Mouse (Mus musculus) layer of hippocampus, adult 9-11 months (tissue): ENCODE measurements around the gene Myh9.

Experiments used
- DNase-seq: peaks from one replicate; pipeline ENCODE4 v3.0.0; 2022

The Myh9 gene

DNA sequence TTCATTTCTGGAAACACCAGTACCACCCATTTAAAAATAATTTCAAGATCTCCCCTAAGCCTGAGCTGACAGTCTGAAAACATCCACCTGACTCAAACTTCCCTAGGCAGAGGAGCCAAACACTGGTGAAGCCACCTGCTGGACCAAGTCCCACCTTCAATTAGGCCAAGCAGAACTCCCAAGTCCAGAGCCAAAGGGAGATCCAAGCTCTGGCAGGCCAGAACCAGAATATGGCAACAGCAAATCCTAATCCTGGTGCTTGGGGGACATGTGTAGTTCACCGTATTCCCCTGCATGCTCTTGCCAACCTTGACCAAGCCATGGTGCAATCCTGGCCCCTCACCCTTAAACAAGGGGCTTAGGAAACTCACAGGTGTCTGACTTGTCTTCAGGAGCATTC, 17.7 kb downstream of the Myh9 start:
- DNase-seq, result no peak

DNA sequence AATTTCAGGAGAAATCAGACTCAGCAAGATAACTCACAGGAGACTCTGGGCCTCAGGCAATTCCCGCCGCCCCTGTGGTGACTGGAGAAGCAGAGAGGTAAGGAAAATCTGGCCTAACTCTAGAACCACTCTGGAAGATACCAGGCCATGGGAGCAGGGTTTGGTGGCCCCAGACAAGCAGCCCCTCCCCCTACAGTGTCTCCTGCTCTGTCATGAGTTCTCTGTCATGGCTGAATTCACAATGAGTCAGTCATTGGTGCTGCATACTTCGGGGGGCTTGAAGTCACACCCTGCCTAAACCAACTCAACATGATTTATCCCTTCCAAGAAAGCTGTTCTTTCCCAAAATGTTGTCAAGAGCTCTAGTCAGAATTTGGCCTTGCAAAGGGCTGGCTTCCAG, 18.3 kb downstream of the Myh9 start:
- DNase-seq, result no peak

DNA sequence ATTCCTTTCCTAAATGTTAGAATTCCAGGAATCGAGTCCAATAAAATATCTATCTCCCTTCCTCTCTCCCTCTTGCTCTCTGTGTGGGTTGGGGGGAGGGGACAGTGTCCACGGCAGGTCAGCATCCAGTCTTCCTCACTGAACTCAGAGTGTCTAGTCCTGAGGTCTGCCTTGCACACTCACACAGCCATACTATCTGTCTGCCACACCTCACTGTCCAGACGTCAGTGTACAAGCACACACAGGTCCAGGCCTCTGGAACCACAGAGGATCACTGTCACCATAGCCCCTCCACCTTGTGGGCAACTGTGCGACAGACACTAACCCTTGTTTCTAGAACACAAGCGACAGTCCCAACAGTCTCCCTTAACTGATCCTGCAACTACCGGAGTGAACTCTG, 18.8 kb downstream of the Myh9 start:
- no peak for DNase-seq

GRCm38 (mm10) chr15:77822671-77823070, 19.3 kb downstream of the Myh9 start:
- no peak for DNase-seq

GRCm38 (mm10) chr15:77822057-77822466, 19.9 kb downstream of the Myh9 start:
- DNase-seq, result no peak

DNA sequence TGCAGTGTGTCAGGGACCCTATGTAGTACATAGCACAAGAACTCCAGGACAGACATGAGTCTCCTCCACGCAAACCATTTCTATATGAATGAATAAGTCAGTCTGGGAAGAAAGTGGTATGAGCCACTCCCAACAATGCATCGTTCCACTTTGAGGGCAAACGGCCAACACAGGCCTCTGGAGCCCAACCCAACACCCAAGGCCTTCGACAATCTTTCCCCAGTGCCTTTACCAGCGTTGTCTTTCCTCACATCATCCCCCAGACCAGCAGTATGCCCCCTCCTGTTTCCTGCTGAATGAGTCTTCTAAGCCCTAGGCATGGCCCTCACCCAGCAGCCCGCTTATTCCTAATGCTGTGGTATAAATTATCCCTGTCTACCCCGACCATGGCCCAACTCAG, 20.6 kb downstream of the Myh9 start:
- no peak for DNase-seq

- no peak for DNase-seq
Measured at GRCm38 (mm10) chr15:77820480-77821163, 21.4 kb downstream of the Myh9 start.

DNA sequence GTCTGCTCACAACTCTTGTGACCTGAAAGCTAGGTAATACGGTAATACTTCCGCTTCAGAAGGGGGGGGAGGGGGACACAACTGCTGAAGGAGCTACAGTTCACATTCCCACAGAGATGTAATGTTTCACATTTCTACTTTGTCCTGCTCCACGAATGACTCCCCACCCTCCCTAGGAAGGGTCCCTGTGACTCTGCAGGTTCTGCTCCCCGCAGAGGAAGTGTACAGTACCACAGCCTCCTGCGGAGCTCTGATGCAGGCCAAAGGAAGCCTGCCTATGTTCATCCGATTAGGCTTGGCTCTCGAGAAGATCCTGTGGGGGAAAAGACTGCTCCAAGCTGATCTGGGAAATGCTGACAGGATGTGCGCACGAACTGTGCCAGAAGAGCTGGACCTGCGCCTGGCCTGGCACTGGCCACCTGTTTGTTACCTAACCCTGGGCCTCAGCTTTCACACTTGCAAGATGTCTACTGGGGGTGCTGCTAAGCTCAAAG, 22.0 kb downstream of the Myh9 start:
- DNase-seq, result no peak

GRCm38 (mm10) chr15:77818556-77819158, 23.3 kb downstream of the Myh9 start:
- no peak for DNase-seq

- DNase-seq, result no peak
Measured at GRCm38 (mm10) chr15:77817417-77817816, 24.6 kb downstream of the Myh9 start.

- DNase-seq, result no peak
Measured at GRCm38 (mm10) chr15:77816601-77816950, 25.4 kb downstream of the Myh9 start.

- DNase-seq, result no peak
Measured at GRCm38 (mm10) chr15:77815867-77816600, 25.9 kb downstream of the Myh9 start.

GRCm38 (mm10) chr15:77813639-77814375, 28.2 kb downstream of the Myh9 start:
- no peak for DNase-seq

DNA sequence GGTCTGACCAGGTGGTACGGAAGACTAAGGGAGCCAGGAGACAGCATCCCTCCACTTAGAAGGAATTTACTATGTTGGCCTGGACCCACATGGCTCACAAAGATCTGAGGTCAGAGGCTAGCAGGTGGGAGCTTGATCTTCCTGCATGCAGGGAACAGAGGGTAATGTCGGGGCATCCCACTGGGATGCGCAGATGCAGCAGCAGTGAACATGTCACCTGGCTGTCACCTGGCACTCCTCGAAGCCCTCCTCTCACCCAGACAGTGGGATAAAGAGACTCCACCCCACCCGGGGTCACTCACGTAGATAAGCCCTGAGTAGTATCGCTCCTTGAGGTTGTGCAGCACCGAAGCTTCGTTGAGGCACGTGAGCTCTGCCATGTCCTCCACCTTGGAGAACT, 29.4 kb downstream of the Myh9 start:
- no peak for DNase-seq

GRCm38 (mm10) chr15:77811099-77811760, 30.7 kb downstream of the Myh9 start:
- DNase-seq, result no peak

- DNase-seq, result peak; percentile 77
Measured at GRCm38 (mm10) chr15:77810416-77811098, 31.4 kb downstream of the Myh9 start.

GRCm38 (mm10) chr15:77809434-77809833, 32.5 kb downstream of the Myh9 start:
- no peak for DNase-seq

- no peak for DNase-seq
Measured at GRCm38 (mm10) chr15:77807264-77807585, 34.8 kb downstream of the Myh9 start.

DNA sequence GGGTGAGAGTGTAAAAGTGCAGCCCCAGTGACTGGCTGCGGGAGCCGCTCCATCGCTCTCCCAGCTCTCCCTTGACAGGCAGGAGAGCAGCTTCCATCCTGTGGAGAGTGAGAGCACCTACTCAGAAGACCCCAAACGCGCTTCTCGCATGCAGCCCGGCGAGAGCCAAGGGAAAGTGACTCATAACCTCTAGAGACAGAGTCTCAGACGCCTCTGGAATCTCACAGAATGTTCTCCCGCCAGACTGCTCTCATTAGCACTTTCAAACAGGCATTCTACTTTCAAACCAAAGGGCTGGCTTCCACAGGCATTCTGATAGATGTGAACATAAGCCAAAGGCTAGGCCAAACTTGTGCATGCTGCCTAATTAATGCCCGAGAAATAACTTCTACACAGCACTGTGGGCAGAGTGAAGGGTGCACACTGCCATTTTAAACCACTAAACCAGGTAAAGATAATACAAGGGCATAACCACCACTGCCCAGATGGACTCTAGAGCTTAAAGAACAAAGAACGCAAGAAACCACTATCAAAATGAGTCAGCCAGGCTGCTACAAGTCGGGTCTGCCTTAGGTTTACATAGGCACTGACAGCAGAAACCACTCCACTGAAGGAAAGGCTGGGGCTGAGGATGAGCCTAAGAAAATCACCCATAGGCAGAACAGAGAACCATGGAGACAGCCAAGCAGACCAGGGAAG, 35.3 kb downstream of the Myh9 start:
- no peak for DNase-seq

GRCm38 (mm10) chr15:77805657-77806056, 36.3 kb downstream of the Myh9 start:
- no peak for DNase-seq

DNA sequence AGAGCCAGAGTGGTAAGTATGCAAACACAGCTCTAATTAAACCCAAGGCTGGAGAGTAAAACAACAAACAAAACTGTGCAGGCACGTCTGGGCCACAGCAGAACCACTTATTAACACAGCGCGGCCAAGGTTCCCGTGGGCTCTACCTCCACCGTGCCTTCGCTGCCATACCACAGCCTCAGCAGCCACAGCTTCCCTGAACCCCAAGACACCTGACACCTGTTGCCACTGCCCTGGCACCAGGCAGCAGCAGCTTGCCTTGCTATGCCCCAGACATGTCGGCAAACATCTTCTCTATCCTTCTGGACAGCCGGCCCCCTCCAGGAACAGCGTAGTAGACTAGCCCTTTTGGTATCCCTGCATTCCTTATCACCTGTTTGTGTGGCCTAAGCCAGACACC, 37.0 kb downstream of the Myh9 start:
- DNase-seq, result no peak

DNA sequence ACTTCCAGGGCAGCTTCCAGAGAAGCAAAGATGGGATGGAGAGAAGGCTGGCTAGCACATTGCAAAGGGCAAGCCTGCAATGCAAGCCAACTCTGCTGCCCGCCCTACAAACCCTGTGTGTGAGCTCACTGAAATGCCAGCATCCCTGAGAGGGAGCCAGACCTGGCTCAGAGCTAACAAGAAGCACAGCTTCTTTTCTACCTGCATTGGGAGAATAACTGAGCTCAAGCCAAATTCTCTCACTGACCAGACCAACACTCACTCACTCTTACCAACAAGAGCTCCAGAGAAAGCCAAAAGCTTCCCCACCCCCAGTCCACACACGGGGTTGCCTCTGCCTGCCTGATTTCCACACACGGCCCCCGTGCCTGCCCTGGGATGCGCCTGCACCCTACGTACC, 37.5 kb downstream of the Myh9 start:
- no peak for DNase-seq
